Mouse (Mus musculus): Measurements from ENCODE around the gene Gm5934. TPM values are rescaled to one million over a fixed set of nuclear protein-coding genes. Genes with fewer than 3 reads are reported as not detected.
"Not testable (repeated sequence)": the region's sequence is repeated elsewhere in the genome, so short reads cannot be mapped to it uniquely, and the experiment has no call there.

Gene Gm5934
- not detected in 2 replicates for polyA plus RNA-seq (2015; fragmentation: Nextera tagmentation; extraction: Ambion mirVana)

GRCm38 (mm10) chrX:24500660-24501059 is at the start of gene Gm5934:
Gene Gm5934 (minus strand): TSS chrX:24500760.
- H3K4me1 ChIP-seq (ENCODE audit: control insufficient read depth, insufficient read depth, low read length); H3K9me3 ChIP-seq (replicated peaks; ENCODE audit: control insufficient read depth, low read length); H3K27me3 ChIP-seq (ENCODE audit: control insufficient read depth, insufficient read depth, low read length); ATAC-seq (ENCODE audit: insufficient read depth, low FRiP score); H3K4me3 ChIP-seq (replicated peaks; ENCODE audit: low read length); H3K36me3 ChIP-seq (ENCODE audit: control insufficient read depth, insufficient read depth, low read length); H3K4me2 ChIP-seq (ENCODE audit: low read depth, low read length); H3K9ac ChIP-seq (ENCODE audit: low read length); H3K27ac ChIP-seq (ENCODE audit: low read length): not testable (repeated sequence)
- WGBS, result 76% methylated on average over 5 of the region's 5 CpGs

Other genes starting within 250 kb of the Gm5934 start
- gene Gm4297, start 74.1 kb upstream of the Gm5934 start, polyA plus RNA-seq (2015; fragmentation: Nextera tagmentation; extraction: Ambion mirVana), result not detected in 2 replicates

All from stomach, embryonic 16.5 days (tissue).